Mouse (Mus musculus) midbrain, embryonic 11.5 days (tissue): ENCODE results near the gene Foxl1. TPM values are rescaled to one million over a fixed set of nuclear protein-coding genes. Genes with fewer than 3 reads are reported as not detected.

Source experiments
- microRNA-seq: library from miRNA; unstranded; fragments of <30 nt; microRNA quantifications from one replicate; pipeline ENCODE4, GENCODE M21; 2017
- polyA plus RNA-seq: library from polyadenylated mRNA; unstranded; fragments of >200 nt; fragmentation: Nextera tagmentation; extraction: Ambion mirVana; gene quantifications from 2 replicates; pipeline ENCODE4 v1.2.1, GENCODE M21; 2014

Foxl1 gene
- polyA plus RNA-seq, 1 experiment from 2014 or later, result 0.79 TPM

Small RNA genes lying within 50 kb of the gene (microRNA-seq; reads per million reads assigned to microRNA genes)
- gene Gm27530, result not detected

Other genes starting within 250 kb of the Foxl1 start
- gene Foxf1, start 43.6 kb upstream of the Foxl1 start, polyA plus RNA-seq, result 0.17 and 0.20 TPM in 2 replicates
- 47.4 and 50.4 TPM in 2 replicates for gene Mthfsd, start 19.5 kb upstream of the Foxl1 start, polyA plus RNA-seq
- 7.0 and 7.1 TPM in 2 replicates for gene Foxc2, start 11.8 kb upstream of the Foxl1 start, polyA plus RNA-seq